Mouse (Mus musculus) CH12F3 (cell line): Measurements from ENCODE around the gene Fbp2.

Source experiments
- in situ Hi-C: fragments of 300-500 bp; cut with MboI; formaldehyde crosslinking; loops from 2 replicates; pipeline ENCODE4 v1.14.3; 2020; ENCODE audit warnings: low sequenced_read_pairs

Gene Fbp2

DNA sequence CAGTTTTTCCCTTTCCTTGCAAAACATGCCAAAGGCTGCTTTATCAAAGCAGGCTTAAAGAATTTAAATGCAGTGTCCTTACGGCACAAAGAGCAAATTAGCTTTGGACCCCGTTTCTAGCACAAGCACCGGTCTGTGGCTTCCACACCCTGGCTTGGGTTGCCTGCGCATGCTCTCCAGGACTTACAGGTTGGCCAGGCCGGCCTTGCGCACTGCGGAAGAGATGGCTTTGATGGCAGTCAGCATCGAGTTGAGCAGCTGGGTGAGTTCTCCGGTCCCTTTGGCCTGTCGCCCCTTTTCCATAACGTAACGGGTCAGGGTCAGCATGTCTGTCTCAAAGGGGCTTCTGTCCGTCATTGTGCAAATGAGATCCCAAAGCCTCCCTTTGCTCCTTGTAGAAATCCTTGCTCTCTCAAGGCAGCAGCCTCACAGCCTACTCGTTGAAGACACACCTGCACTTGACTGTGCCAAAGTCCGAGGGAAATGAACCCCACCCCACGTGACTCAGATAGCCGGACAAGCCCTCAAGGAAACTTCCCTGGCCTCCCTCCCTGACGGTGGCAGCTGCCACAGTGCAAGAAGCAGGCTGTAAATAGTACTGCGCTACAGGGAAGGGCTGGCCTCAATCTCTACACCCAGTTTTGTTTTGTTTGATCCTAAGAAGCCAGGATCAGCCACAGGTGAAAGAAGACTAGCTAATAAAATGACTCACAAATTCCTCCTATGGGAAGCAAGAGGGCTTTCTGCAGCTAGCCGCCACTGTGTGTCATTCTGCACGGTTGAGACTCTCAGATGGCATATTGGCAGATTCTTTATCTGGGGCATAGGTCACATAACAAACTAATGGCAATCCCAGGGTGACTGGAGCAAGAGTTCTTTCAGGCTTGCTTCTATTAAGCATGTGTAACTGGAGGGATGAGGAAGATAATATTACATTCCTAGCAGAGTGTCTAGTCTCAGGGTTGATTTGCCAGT, at the start of gene Fbp2:
TSS of gene Fbp2 (minus strand) at position 482 of the 975 bp plus-strand sequence.
- in situ Hi-C loops: loop anchor here (10.0 kb wide), 1 partner anchor 233 kb away; the partner anchor contains the start of gene 6720489N17Rik

DNA sequence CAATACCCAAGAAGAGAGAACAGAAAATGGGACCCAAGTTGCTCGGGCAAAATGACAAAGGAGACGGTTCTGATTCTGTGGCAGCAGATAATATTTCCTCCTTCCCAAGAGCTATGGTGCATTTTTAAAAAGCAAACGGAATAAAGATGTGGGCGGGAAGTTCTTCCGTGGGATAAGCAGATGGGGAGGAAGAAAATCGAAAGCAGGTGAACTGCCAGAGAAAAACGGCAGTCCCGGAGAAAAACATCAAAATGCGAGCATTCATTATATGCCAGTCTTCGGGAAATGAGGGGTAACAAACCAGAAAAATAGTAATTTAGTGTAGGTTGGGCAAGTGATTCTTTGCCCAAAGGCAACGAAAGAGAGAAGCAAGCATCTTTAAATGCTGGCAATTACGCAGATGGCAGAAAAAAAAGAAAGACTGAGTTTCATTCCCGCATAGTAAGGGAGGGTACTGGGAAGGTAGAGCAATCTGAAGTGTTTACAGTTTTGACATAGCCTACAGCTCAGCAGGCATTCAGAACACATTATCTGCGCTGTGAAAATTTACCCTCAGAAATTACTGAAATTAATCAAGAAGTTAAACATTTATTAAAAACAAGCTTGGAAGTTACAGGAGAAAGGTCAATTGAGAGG, 49.4 kb upstream of the Fbp2 start:
- in situ Hi-C loops: no loop called here

DNA sequence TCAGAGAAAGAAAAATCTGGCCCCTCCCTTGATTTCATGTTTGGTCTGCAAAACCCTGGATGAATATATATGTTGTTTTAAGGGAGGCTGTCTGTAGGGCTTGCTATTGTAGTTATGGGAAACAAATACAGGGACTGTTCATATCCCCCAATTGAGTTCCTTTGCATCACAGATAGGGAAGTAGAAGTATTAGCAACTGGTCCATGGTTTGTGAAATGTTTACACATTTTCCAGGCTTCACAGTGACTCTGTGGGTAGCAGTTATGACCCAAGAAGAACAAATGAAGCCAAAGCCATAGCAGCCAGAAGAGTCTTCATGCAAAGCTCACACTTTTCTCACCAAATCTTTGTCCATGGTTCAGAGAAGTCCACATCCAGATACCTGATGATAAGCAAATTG, 42.9 kb upstream of the Fbp2 start:
- in situ Hi-C loops: no loop called here

DNA sequence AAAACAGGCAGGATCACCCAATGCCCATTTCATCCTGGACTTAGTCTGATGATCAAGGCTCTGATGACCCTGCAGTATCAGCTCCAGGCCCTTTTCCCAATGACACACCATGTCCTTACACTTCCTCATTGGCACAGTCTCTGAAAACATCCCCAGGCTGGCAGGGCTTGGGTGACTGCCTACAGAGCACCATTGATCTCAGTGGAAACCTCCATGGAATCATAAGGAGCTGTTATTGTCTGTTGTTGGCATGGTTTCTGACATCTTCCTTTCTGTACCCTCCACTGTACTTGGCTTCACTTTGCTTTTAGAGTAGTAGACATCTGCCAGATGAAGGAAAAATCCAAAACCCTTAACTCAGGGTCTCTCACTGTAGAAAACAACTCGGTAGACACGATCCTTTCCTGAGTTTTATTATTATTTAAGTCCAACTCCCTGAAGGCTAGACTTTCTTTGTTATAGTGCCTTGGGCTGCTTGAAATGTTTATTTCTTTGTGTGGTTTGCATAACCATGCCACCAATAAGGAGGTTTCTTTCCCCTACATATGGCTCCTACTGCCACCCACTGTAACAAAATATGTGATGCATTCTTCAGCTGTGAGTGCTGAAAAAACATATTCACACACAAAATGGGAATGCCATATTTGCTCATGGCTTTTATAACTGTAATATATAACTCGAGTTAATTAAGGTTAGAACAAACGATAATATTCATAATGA, 39.9 kb upstream of the Fbp2 start:
- in situ Hi-C loops: no loop called here

DNA sequence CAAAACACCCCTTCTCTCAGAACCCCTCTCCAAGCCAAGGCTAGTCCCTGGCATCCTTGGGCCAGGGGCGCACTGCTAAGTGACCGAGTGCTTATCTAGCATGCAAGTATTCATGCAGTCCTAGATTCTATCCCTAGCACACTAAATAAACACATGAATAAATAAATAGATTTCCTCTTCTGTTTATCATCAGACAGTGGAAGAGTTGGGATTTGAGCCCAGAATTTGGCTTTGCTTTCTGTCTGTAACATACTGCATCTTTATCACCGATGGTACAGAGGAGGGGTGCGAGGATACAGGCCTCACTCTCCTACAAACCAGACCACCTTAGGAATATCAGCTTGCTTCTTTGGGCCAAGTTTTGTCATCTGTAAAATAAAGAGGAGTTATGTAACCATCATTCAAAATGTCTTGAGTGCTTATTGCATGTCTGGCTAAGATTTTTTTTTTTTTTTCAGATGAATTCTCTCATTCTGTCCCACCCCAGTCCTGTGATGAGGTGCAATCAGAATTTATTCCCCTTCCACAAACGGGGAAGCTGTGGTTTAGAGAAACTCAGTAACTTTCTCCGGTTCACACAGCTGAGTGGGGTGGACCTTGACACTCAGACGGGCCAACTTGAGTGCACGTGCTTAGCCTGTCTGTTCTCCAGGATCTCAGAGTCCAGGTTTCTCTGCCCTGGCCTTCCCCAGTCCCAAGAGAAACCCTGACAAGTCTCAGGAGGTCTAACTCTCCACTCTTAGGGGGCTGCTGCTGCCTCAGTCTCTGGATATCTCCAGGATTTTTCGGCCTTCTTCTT, 35.0 kb upstream of the Fbp2 start:
- in situ Hi-C loops: no loop called here

DNA sequence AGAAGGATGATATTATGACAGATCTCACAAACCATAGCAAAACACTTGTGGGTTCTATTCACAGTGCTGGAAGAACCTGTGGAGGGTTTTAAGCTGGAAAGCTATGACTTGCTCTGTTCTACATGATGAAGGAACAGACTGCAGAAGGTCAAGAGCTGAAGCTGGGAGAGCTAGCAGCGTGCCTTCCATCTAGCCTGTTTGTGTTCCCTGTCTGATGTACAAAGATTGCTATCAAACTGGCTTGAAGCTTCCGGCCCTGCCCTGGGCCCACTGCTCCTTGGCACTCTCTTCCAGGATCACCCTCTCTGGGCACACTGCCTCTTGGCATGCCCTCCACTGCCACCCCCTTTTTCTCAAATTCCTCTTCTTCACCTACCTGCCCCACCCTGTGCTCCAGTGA, 31.1 kb upstream of the Fbp2 start:
- in situ Hi-C loops: no loop called here

DNA sequence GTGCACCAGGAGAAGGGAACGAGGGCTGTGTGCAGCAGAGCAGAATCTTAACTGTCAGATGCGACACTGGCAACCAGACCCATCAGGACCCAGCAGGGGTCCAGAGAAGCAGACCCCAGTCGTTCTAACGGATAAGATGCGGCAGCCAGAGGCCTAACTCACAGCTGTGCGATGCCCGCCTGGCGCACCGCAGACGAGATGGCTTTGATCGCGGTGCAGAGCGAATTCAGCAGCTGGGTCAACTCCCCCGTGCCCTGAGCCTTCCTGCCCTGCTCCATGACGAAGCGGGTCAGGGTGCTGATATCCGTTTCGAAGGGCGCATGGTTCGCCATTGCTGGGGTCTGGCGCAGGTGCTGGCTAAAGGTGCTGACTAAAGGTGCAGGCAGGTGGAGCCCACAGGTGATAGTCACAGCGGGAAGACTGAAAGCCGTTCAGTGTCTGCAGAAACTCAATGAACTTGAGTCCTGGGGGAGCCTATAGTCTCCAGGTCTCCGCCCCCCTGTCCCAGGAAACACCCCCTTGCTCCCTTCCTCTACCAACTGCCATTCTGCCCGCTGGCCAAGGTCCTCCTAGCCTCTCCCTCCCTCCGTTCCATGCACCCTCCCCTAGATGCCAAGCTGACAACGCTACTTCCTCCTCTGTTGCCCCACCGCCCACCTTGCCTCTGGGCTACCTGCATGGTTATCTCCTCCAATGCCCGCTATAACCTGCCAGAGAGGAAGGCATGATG, 29.7 kb upstream of the Fbp2 start, which contains the start of gene Fbp1:
TSS of gene Fbp1 (minus strand) at position 571 of the 730 bp plus-strand sequence.
- in situ Hi-C loops: no loop called here

DNA sequence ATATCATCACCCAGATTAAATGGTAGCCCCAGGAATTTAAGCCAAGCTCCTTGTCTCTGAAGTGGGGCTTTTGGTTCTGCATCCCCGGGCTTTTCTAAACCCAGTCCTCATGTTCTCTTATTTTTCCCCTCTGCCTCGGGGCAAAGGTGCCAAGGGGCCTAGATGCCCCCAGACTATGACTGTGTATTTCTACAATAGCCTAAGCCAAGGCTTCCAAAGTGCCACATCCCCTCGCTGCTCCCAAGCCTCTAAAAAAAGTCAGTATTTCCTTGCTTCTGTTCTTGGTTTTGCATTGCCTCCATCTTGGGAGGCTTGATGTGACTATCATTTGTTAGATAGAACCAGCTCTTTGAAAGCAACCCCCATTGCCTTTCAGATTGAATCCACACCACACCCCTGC, 26.3 kb upstream of the Fbp2 start:
- in situ Hi-C loops: no loop called here

DNA sequence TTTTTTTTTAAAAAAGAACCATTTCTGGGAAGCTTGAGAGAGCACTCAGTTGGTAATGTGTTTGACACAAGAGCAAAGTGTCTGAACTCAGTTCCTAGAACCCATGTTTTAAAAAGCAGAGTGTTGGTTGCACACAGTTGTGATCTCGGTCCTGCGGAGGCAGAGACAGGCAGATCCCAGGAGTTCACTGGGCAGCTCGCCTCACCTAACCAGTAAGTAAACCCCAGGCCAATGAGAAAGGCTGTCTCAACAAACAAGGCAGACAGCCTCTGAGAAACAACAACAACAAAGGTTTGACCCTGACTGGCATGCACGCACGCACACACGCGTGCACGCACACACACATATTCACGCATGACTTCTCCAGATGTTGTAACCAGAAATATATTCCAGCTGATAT, 25.7 kb upstream of the Fbp2 start:
- in situ Hi-C loops: no loop called here

DNA sequence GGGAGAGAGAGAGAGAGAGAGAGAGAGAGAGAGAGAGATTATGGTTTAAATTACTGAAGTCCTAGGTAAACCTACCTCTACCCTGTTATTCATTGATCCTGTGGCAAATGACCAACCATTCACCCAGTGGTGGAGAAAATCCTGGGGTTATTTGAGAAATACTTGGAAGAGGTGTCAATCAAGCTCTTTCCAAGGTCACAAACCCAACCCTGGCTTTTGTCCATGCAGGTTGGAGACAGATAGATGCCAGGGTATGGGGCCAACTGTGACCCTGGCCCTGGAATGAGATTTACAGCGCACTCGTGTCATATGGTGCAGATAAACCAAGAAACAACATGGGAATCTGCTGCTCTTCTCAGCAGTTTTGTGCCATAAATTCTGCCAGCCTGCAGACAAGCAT, 25.2 kb upstream of the Fbp2 start:
- in situ Hi-C loops: no loop called here

DNA sequence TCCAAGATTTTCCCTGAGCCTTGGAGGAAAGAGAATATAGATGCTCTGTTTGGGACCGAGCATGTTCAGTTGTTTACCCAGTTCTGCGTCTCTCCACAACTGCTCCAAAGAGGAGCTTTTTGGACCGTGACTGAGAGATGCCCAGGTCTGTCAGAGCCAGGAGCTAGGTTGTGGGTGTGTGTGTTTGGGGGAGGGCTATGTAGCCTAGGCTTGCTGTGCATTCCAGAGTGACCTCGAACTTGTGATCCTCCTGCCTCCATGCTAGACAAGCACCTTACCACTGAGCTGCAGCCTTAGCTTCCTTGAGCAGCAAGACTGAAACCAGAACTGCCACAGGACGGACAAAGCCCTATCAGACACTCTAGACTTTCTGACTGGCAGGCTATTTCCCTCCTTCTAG, 24.6 kb upstream of the Fbp2 start:
- in situ Hi-C loops: no loop called here

DNA sequence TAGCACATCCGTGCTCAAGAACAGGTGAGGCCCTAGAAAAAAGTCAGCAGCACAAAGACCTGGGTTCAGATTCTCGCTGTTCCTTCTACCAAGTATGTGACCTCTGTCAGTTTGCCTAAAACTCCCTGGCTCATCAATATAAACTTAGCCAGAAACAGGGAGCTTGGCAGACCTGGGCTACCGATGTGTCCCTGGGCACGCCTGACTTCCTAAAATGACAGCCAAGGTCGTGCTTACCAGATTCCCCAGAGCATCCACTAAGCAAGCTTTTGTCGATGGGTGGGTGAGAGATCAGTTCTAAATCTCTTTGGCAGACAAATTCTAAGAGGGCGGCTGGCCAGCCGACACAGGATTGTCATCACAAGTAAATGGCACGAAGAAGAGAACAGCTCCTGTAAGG, 23.1 kb upstream of the Fbp2 start:
- in situ Hi-C loops: no loop called here

DNA sequence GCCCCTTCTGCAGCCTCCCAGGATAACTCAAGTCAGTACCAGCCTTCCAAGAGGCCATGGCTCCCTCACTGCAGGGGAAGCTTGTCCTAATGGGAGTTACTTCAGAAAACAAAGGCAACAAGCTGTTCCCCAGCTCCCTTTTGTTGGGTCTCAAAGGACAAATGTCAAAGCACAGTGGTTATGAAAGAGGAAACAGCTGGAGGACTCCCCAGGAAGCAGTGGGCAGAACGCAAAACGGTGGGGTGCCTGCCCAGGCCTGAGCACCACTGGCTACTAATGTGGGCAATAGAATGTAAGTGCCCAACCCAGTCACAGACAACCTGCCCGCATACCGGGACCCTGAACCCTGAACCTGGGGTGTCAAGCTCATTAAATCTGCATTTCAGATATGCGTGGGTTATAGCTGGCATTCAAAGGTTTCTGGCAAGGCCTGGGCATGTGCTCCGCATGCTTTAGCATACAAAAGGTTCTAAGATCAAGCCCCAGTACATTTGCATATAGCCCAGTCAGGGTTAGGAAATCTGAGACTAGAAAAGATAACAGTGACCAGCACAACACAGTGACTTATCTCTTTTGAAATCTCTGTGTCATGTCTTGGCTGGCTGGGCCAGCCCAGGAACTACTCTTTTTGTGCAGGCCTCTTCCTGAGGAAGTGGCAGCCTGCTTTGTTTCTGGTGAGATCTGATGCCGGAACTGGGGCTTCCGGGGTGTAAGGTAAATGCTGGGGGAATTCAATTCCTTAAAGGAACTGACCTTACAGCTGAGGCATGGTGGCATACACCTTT, 21.8 kb upstream of the Fbp2 start:
- in situ Hi-C loops: no loop called here

DNA sequence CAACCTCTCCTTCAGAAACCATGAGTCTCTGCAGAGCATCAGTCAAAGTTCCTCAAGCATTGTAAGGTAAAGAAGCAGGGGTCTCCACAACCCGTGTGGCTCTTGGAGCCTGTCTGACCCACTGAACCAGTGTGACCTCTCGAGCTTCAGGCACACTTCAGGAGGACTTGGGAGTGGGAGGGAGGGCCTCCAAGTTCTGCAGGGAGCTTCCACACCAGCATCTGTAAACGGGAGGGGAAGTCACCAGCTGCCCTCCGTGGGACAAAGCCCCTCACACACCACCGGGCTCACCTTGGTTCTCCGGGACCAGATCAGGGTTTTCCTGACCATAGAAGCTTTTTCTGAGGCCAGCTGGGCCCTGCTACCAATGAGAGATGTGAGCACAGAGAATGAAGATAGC, 21.2 kb upstream of the Fbp2 start:
- in situ Hi-C loops: no loop called here

DNA sequence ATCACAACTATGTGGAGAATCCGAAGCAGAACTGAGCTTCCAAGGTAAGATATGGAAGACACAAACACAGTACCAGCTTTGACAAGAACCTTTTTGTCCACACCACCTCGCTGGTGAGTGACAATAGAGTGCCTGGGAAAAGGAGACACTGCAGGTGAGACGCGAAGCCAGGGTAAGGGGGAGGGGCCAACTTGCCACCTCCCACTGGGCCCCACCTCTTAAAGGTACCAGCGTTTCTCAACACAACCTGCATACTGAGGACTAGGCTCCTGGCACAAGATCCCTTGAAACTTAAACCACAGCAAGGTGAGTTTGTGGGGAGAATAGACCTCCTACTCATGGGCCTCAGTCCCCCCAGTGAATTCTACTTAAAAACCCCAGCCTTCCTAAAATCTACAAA, 19.0 kb upstream of the Fbp2 start:
- in situ Hi-C loops: no loop called here

DNA sequence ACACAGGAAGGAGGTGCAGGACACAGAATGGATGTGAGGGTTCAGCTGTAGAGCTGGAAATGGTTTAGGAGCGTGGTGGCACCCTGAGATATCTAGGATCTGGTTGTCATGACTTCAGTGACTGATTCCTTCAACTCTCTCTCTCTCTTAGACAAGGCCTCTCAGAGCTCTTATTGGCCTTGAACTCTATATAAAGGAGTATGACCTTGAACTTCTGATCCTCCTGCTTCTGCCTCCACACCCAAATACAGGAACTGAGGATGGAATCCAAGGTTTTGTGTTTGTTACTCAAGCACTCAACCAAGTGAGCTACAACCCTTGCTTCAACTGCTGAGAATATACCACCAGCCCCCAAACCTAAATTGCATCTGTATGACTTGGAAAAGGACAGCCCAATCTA, 17.9 kb upstream of the Fbp2 start:
- in situ Hi-C loops: no loop called here

DNA sequence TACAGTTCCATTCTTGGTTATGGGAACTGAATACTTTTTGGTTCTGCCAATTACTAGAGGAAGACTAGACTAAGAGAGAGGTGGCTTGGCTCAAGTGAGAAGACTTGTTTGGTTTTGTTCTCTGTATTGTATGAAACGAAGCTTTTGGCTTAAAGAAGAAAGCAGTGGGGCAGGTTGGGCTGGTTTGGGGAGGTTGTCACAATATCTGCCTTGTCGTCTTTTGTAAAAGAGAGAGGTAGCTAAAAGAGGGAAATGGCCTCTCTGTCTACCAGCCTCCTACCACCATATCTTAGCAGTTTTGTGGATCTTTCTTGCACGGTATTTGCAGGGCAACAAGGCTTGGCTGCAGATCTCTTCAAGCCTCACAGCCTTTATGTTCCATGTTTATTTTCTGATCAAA, 14.0 kb upstream of the Fbp2 start:
- in situ Hi-C loops: no loop called here

DNA sequence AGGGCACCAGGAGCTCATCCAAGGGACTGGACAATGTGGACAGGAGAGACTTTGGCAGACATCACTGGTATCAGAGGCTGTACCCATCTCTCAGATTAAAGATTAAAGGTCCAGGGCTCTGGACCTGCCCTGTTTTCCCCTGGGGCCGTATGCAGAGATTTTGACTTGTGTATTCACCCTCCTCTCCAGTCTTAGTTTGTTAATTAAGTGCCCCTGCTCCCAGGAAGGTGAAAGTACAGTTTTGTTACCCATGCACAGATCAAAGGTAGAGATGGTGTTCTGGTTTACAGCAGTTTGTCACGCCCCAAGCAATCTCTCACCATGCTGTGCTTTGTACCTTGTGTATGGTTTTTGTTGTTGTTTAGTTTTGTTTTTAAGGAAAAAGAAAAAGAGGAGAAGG, 12.4 kb upstream of the Fbp2 start:
- in situ Hi-C loops: no loop called here

DNA sequence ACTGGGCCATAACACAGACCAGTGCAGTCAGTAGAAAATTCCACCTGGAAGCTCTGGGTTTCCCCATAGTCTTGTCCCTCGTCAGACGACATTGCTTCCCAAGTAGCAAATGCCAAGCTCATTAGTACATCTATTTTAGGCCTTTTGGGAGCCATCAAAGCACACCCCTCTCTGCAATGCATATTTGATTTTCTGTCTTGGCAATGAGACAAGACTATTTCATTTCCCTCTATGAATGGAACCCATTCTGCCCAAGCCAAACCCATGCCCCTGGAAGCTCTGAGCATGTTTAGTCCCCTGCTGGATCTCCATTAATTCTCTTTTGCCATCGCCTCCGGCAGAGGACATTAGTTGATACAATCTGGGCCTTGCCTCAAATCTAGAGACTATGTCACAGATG, 8.6 kb upstream of the Fbp2 start:
- in situ Hi-C loops: no loop called here
